Mouse (Mus musculus): ENCODE measurements around the gene Tubb4b. TPM values are rescaled to one million over a fixed set of nuclear protein-coding genes. Genes with fewer than 3 reads are reported as not detected.

The Tubb4b gene
- total RNA-seq, 1 experiment from 2014 or later, result 513 TPM

DNA sequence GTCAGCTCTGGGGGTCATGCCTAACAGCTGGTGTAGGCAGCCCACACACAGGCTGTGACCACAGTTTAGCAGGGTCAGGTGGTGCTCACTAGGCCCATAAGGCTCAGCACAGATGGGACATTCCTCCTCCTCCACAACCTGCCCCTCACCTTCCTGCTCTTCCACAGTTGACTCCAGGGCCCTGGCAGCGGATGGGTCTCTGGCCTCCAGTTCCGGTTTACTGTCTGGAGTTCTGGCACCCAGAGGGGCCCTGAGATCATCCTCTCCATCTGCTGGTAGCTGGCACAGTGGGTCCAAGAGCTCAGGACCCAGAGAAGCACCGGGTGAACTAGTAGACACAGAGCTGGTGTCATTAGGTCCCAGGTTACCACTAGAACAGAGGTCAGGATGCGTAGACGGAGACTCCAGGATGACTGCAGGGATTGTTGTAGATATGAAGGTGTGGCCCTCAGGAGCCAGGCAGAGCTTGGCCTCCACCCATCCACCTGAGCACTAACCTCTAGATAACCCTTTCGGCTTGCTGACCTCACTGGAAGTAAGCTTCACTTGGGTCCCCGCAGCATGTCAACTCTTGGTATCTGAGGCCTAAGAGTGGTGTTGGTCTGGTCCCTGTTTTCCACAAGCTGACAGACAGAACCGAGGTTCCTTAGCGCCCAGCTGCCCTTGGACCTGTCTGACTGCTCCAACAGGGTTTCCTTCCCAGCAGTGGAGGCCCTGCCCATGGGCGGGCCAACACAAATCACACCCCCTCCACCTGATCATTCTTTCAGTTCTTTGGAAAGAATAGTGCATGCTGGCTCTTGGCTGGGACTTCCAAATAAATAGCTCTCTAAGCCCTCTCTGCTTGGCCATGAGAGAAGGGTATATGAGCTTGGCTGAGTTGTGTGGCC lies 21.9 kb upstream of the Tubb4b start, which contains the start of gene AL732309.1:
Gene AL732309.1, minus strand, starts transcription at position 681 of the 890 bp plus-strand sequence.
- ATAC-seq (replicated peaks; ENCODE audit: low read depth, poor library complexity, severe bottlenecking), result no peak

GRCm38 (mm10) chr2:25244144-25244543 lies 19.6 kb upstream of the Tubb4b start:
- ATAC-seq (replicated peaks; ENCODE audit: low read depth, poor library complexity, severe bottlenecking), result no peak

DNA sequence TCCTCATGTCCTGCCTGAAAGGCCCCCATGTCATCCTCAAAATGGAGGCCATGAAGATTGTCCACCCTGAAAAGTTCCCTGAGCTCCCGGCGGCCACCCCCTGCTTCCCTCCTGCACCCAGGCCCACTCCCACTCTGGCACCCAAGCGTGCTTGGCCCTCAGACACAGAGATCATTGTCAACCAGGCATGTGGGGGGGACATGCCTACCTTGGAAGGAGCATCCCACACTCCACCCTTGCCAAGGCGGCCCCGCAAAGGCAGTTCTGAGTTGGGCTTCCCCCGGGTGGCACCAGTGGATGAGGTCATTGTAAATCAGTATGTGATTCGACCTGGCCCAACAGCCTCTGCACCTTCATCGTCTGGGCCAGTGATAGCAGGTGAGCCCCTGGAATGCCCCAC lies 18.8 kb upstream of the Tubb4b start:
- no peak for ATAC-seq (replicated peaks; ENCODE audit: low read depth, poor library complexity, severe bottlenecking)

DNA sequence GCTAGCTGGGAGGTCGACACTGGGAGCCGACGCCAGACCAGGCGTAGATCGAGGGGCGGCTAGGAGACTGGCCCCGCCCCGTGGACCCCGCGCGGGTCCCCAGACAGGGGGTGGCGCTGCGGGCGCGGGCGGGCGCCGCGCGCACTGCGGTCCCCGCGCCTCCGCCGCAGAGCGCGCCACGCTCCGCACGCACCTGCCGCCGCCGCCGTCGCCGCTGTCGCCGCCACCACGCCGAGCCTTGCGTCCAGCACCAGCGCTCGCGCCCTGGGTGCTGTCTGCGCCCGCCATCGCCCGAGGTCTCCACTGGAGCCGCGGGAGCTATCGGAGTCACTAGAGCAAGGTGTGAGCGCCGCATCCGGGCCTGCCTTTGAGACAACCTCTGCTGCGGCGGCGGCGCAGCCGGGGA lies 17.6 kb upstream of the Tubb4b start, which contains the start of the genes Rnf208 and Cysrt1:
Gene Rnf208, plus strand, starts transcription at position 155 of the 406 bp plus-strand sequence.
Gene Cysrt1, minus strand, starts transcription at position 352 of the 406 bp plus-strand sequence.
- ATAC-seq (replicated peaks; ENCODE audit: low read depth, poor library complexity, severe bottlenecking), result no peak

DNA sequence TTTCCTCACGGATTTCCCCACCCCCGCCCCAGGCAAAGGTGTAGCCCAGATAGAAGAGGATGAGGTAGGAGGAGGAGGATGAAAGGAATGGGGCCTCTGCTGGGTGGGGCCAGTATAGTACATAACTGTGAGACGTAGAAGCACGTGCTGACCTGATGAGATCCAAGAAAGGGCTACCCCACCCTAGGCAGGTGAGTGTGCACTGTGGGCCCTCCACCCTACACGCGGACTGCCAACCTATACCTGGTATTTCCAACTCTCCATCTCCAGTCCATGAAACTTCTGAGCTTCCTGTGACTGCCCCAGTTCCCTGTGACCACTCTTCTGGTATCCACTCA lies 16.9 kb upstream of the Tubb4b start:
- ATAC-seq (replicated peaks; ENCODE audit: low read depth, poor library complexity, severe bottlenecking), result no peak

GRCm38 (mm10) chr2:25240723-25241437 lies 16.4 kb upstream of the Tubb4b start:
- peak; percentile 71 for ATAC-seq (replicated peaks; ENCODE audit: low read depth, poor library complexity, severe bottlenecking)

DNA sequence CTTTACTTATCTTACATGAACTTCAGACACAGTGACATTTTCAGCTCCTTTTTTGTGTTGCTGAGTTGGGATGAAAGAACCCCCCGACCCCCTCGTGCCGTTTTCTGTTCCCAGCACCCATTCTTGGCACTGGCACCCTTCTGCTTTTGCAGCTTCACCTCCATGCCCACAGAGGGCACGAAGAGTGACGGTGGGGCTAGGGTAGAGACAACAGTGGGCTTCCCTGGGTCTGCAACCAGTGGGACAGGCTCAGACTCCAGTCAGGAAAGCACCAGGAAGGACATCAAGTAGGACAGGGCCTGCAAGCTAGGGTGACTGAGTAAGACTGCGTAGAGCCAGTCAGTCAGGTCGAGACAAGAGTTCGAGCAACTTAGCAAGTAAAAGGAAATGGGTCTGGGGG lies 15.8 kb upstream of the Tubb4b start:
- ATAC-seq (replicated peaks; ENCODE audit: low read depth, poor library complexity, severe bottlenecking), result 0 out of 2 replicates have a peak, but pooled peaks have one; percentile 3

GRCm38 (mm10) chr2:25239766-25240165 lies 15.3 kb upstream of the Tubb4b start:
- no peak for ATAC-seq (replicated peaks; ENCODE audit: low read depth, poor library complexity, severe bottlenecking)

GRCm38 (mm10) chr2:25238106-25238505 lies 13.6 kb upstream of the Tubb4b start:
- no peak for ATAC-seq (replicated peaks; ENCODE audit: low read depth, poor library complexity, severe bottlenecking)

- ATAC-seq (replicated peaks; ENCODE audit: low read depth, poor library complexity, severe bottlenecking), result no peak
Observed at GRCm38 (mm10) chr2:25237522-25237921, 13.0 kb upstream of the Tubb4b start.

DNA sequence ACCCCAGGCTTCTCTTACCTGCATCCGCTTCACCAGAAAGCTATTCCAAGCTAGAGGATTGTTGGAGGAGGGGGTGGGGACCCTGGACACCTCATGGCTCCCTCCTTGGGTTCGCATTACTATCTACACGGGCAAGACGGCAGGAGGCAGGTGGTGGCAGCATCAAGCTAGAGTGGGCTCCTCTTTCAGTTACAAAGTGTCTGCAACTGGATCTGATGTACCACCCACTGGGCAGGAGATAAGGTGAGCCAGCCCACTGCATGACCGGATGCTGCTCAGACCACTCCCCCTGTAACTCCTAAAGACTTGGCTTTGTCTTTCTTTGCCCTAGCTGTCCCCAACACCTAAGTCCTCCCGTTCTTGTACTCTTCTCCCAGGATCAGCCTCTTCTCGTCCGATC lies 12.1 kb upstream of the Tubb4b start, which contains the start of gene Rnf224:
Gene Rnf224, minus strand, starts transcription at position 174 of the 400 bp plus-strand sequence.
- no peak for ATAC-seq (replicated peaks; ENCODE audit: low read depth, poor library complexity, severe bottlenecking)

- no peak for ATAC-seq (replicated peaks; ENCODE audit: low read depth, poor library complexity, severe bottlenecking)
Observed at GRCm38 (mm10) chr2:25234551-25235220, 10.2 kb upstream of the Tubb4b start.

GRCm38 (mm10) chr2:25234050-25234449 lies 9.5 kb upstream of the Tubb4b start, which contains the start of gene Slc34a3:
Gene Slc34a3 (minus strand): TSS chr2:25234364.
- no peak for ATAC-seq (replicated peaks; ENCODE audit: low read depth, poor library complexity, severe bottlenecking)

- peak; percentile 61 for ATAC-seq (replicated peaks; ENCODE audit: low read depth, poor library complexity, severe bottlenecking)
Observed at GRCm38 (mm10) chr2:25233421-25233820, 8.9 kb upstream of the Tubb4b start.

DNA sequence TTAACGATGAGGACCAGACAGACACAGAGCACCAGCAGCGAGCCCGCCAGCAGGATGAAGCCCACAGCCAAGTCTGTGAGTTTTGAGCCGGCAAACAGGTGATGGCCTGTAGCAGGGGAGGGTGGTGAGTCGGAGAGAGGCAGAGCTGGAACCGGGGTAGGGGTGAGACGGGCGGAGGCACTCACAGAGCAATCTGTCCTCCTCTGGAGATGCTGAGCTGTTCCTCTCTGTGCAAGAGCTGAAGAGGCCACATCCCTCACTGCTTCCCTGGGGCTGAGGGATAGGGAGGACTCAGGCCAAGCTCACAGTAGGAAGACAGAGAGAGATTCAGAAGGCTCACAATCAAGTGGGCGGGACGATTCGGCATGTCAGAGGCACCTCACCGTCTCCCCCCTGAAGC lies 6.5 kb upstream of the Tubb4b start:
- no peak for ATAC-seq (replicated peaks; ENCODE audit: low read depth, poor library complexity, severe bottlenecking)

- ATAC-seq (replicated peaks; ENCODE audit: low read depth, poor library complexity, severe bottlenecking), result no peak
Observed at GRCm38 (mm10) chr2:25230581-25230980, 6.1 kb upstream of the Tubb4b start.

DNA sequence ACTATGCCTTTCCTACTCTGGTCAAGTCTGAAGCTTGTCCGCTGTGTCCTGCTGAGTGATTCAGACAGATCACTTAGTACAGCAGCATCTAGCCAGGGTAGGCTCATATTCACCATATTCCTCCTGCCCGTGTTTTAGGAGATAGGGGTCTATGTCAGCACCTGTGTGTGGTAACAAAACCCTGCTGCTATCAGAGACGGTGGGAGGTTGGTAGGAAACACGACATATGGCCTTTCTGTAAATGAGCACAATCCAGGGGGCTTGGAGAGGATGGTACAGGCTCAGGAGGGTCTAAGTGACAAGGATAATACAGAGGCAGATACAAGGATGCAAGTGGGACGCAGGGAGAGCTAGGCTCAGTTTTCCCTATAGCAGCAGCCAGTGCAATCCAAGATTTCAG lies 5.1 kb upstream of the Tubb4b start:
- no peak for ATAC-seq (replicated peaks; ENCODE audit: low read depth, poor library complexity, severe bottlenecking)

GRCm38 (mm10) chr2:25228995-25229530 lies 4.6 kb upstream of the Tubb4b start:
- ATAC-seq (replicated peaks; ENCODE audit: low read depth, poor library complexity, severe bottlenecking), result no peak

DNA sequence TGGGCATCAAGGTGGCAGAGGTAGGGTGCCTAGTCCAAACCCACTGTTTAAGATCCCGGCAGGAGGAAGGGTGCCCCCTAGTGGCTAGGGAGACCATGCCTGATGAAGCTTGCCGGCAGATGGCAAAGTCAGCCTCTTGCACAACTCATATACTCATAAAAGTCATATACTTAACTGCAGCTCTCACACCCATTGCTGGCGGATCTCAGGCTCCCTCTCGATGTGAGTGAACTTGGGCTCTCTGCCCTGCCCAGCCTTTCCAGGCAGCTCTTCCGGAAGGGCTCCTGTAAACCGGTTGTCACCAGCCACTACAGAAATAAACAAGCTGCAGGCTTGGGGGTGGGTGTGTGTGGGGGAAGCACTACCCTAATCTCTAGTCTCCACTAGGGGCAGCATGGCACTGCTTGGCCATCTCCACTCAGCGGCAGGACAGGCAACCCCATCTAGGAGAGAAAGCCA lies 4.0 kb upstream of the Tubb4b start:
- ATAC-seq (replicated peaks; ENCODE audit: low read depth, poor library complexity, severe bottlenecking), result peak; percentile 49

GRCm38 (mm10) chr2:25227406-25227805 lies 2.9 kb upstream of the Tubb4b start:
- ATAC-seq (replicated peaks; ENCODE audit: low read depth, poor library complexity, severe bottlenecking), result no peak
